Mouse (Mus musculus): ENCODE data around the gene Fbxl13. TPM values are rescaled to one million over a fixed set of nuclear protein-coding genes. Genes with fewer than 3 reads are reported as not detected.
"Not testable (repeated sequence)": the region's sequence is repeated elsewhere in the genome, so short reads cannot be mapped to it uniquely, and the experiment has no call there.

Fbxl13 gene
- polyA plus RNA-seq, 1 experiment from 2014 or later: 0.46 TPM

DNA sequence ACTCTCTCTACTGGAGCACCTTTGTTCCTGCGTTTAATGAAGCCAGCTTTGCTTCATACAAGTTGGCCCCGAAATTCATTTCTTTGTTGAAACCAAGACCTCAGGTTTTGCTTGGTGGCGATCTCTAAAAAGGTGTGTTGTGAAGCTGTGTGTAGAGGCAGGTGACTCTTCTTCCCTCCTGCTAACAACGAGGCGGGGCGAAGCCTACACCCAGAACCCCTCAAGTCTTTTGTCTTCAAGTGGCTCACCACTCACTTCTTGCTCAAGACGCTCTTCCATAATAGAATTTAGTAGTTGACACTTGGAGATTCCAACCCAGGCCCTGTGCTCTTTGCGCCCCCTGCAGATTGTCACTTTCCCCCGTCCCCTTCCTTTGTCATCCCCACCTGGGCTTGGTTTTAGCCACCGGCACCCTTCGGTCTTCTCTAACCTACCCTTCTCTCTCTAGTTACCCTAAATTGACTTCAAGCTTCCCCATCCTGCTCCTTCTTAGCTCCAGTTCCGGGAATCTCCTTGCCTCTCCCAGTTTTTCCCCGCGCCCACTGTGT lies 469 bp downstream of the Fbxl13 start:
- ATAC-seq (replicated peaks; ENCODE audit: low FRiP score, low read depth) (peak; percentile 2; the same call in 1 of the 2 replicates), DNase-seq (ENCODE audit: low spot score) (no peak)
- peaks cover 13% of the 10 kb centered on the region for H3K36me3 ChIP-seq (ENCODE audit: insufficient read depth, low read length)
- H3K27me3 ChIP-seq (ENCODE audit: insufficient read depth, low read length): no peaks in the 10 kb centered on the region
- TF ChIP-seq CTCF (IDR thresholded peaks at IDR 0.05; ENCODE audit: low read depth): peak; percentile 52
- H3K4me2 ChIP-seq (ENCODE audit: low read length): peak overlapping the region; percentile 71
- no peak overlapping the region for H3K27ac ChIP-seq
- H3K9ac ChIP-seq (ENCODE audit: low read depth, low read length): no peak overlapping the region
- 12% methylated on average over 14 of the region's 14 CpGs for WGBS
- H3K4me3 ChIP-seq (replicated peaks; ENCODE audit: low read depth, low read length): peak overlapping the region; percentile 68
- H3K9me3 ChIP-seq (replicated peaks; ENCODE audit: low read length): no peaks in the 10 kb centered on the region
- peaks cover 7% of the 10 kb centered on the region; the same call in 1 of the 2 replicates for H3K4me1 ChIP-seq (replicated peaks; ENCODE audit: insufficient read depth, low read length)

GRCm38 (mm10) chr5:21643606-21644005 lies 1.8 kb downstream of the Fbxl13 start:
- no peak overlapping the region for H3K4me3 ChIP-seq (replicated peaks; ENCODE audit: low read depth, low read length)
- H3K27me3 ChIP-seq (ENCODE audit: insufficient read depth, low read length): no peaks in the 10 kb centered on the region
- no peak overlapping the region for H3K27ac ChIP-seq
- H3K36me3 ChIP-seq (ENCODE audit: insufficient read depth, low read length): no peaks in the 10 kb centered on the region
- H3K9ac ChIP-seq (ENCODE audit: low read depth, low read length): no peak overlapping the region
- H3K9me3 ChIP-seq (replicated peaks; ENCODE audit: low read length): no peaks in the 10 kb centered on the region
- no peak for DNase-seq (ENCODE audit: low spot score)
- H3K4me1 ChIP-seq (replicated peaks; ENCODE audit: insufficient read depth, low read length): peaks cover 7% of the 10 kb centered on the region; the same call in 1 of the 2 replicates
- no peak for ATAC-seq (replicated peaks; ENCODE audit: low FRiP score, low read depth)
- no peak for TF ChIP-seq CTCF (IDR thresholded peaks at IDR 0.05; ENCODE audit: low read depth)
- 28% methylated on average over 1 of the region's 1 CpGs for WGBS
- H3K4me2 ChIP-seq (ENCODE audit: low read length): no peak overlapping the region

DNA sequence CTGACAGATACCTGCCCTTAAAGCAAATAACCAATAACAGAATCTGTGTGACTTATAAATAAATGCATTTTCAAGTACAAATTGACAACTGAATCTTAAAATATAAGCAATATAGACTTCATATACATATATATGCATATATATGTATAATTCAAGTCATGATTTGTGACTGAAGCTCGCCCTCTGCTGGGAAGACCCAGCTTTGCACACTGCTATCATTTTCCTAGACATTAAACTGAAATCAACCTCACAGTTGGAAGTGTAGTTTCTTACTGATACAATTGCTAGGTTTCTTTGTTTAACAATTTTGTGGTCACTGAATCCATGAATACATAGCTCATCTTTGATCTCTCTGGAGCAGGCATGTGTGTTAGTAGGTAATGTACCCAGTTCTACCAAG lies 4.5 kb downstream of the Fbxl13 start:
- Histone ChIP-seq H3K27ac (no peak overlapping the region), H3K27me3 (ENCODE audit: insufficient read depth, low read length) (no peaks in the 10 kb centered on the region), H3K4me2 (ENCODE audit: low read length) (no peak overlapping the region), H3K9ac (ENCODE audit: low read depth, low read length) (no peak overlapping the region), H3K4me3 (replicated peaks; ENCODE audit: low read depth, low read length) (no peak overlapping the region), H3K4me1 (replicated peaks; ENCODE audit: insufficient read depth, low read length) (no peaks in the 10 kb centered on the region), H3K9me3 (replicated peaks; ENCODE audit: low read length) (no peaks in the 10 kb centered on the region), H3K36me3 (ENCODE audit: insufficient read depth, low read length) (no peaks in the 10 kb centered on the region)
- WGBS: 0% methylated on average over 1 of the region's 1 CpGs
- TF ChIP-seq CTCF (IDR thresholded peaks at IDR 0.05; ENCODE audit: low read depth): peak; percentile 79
- DNase-seq (ENCODE audit: low spot score) (peak; percentile 64), ATAC-seq (replicated peaks; ENCODE audit: low FRiP score, low read depth) (no peak)

DNA sequence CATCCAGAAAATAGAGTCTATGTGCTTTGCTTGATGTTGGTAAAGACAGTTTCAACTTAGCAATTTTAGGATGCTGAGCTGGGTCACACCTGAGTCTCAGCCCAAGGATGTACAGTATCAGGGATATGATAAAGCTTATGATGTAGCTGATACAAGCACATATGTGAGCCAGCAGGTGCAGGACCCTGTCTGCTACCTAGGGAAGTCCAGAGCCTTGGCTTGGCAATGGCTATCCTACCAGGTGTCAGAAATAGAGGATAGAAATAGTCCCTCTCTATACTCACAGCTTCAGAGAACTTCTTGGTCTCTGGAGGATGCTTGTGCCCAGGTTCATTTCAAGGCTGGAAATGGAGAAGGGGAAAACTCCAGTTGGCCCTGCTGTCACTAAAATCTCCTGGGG lies 19.5 kb downstream of the Fbxl13 start:
- H3K27me3 ChIP-seq (ENCODE audit: insufficient read depth, low read length): no peaks in the 10 kb centered on the region
- H3K9ac ChIP-seq (ENCODE audit: low read depth, low read length): no peak overlapping the region
- H3K4me2 ChIP-seq (ENCODE audit: low read length): no peak overlapping the region
- DNase-seq (ENCODE audit: low spot score): no peak
- H3K4me1 ChIP-seq (replicated peaks; ENCODE audit: insufficient read depth, low read length): no peaks in the 10 kb centered on the region
- no peak for ATAC-seq (replicated peaks; ENCODE audit: low FRiP score, low read depth)
- H3K4me3 ChIP-seq (replicated peaks; ENCODE audit: low read depth, low read length): no peak overlapping the region
- no peak overlapping the region for H3K27ac ChIP-seq
- no peak for TF ChIP-seq CTCF (IDR thresholded peaks at IDR 0.05; ENCODE audit: low read depth)
- no peaks in the 10 kb centered on the region for H3K9me3 ChIP-seq (replicated peaks; ENCODE audit: low read length)
- H3K36me3 ChIP-seq (ENCODE audit: insufficient read depth, low read length): no peaks in the 10 kb centered on the region

DNA sequence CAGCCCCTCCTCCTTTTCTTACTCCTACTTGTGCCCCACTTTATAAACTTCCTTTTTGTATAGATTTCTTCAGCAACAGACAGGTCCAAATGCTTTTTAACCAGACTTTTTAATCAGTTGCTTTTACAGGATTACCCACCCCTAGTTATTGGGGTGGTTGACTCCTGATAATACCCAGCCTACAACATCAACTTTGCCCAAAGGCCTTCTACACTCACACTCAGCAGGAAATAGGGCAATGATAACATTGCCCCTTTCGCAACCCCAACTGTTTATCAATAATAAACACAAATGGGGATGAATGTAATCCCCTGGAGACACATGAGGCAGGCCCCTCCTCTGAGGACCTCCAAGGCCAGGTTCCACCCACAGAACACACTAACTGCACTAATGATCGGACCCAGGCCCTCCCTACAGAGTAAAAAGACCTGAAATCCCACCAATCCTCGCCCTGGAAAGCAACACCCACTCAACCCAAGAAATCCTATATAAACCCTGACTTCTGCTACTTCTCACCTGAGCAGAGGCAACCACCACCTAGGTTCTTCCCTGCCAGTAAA lies 28.9 kb downstream of the Fbxl13 start:
- ATAC-seq (replicated peaks; ENCODE audit: low FRiP score, low read depth): no peak
- Histone ChIP-seq H3K4me2 (ENCODE audit: low read length) (no peak overlapping the region), H3K4me3 (replicated peaks; ENCODE audit: low read depth, low read length) (no peak overlapping the region), H3K4me1 (replicated peaks; ENCODE audit: insufficient read depth, low read length) (no peaks in the 10 kb centered on the region), H3K27me3 (ENCODE audit: insufficient read depth, low read length) (no peaks in the 10 kb centered on the region), H3K9ac (ENCODE audit: low read depth, low read length) (no peak overlapping the region), H3K27ac (no peak overlapping the region), H3K36me3 (ENCODE audit: insufficient read depth, low read length) (no peaks in the 10 kb centered on the region), H3K9me3 (replicated peaks; ENCODE audit: low read length) (no peaks in the 10 kb centered on the region)
- no peak for DNase-seq (ENCODE audit: low spot score)
- WGBS: 75% methylated on average over 3 of the region's 3 CpGs
- TF ChIP-seq CTCF (IDR thresholded peaks at IDR 0.05; ENCODE audit: low read depth): no peak

DNA sequence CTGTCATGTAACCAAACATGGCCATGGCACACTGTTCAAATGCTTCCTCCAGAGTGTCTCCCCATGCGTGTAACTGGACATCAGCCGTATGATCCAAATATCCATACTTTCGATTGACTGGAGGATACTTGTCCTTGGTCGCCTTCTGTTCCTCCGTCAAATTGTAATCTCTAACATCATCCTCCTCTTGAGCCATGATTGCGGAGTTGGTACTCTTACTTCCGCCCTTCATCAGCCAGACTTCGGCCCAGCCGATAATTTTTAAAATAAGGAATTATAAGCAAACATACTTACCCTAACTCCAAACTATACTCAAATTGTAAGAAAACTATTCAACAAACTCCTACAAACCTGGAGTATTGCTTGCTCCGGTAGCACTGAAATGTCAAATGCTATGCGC lies 31.1 kb downstream of the Fbxl13 start:
- H3K4me3 ChIP-seq (replicated peaks; ENCODE audit: low read depth, low read length); H3K4me2 ChIP-seq (ENCODE audit: low read length): not testable (repeated sequence)
- 97% methylated on average over 11 of the region's 11 CpGs for WGBS

GRCm38 (mm10) chr5:21610996-21611395 lies 34.4 kb downstream of the Fbxl13 start:
- Histone ChIP-seq H3K4me2 (ENCODE audit: low read length) (no peak overlapping the region), H3K9ac (ENCODE audit: low read depth, low read length) (no peak overlapping the region), H3K27me3 (ENCODE audit: insufficient read depth, low read length) (no peaks in the 10 kb centered on the region), H3K27ac (no peak overlapping the region), H3K36me3 (ENCODE audit: insufficient read depth, low read length) (no peaks in the 10 kb centered on the region), H3K4me1 (replicated peaks; ENCODE audit: insufficient read depth, low read length) (0 out of 2 replicates have a peak, but pooled peaks cover 5% of the 10 kb centered on the region), H3K4me3 (replicated peaks; ENCODE audit: low read depth, low read length) (no peak overlapping the region), H3K9me3 (replicated peaks; ENCODE audit: low read length) (no peaks in the 10 kb centered on the region)
- WGBS: 65% methylated on average over 3 of the region's 3 CpGs
- ATAC-seq (replicated peaks; ENCODE audit: low FRiP score, low read depth): no peak
- no peak for DNase-seq (ENCODE audit: low spot score)
- TF ChIP-seq CTCF (IDR thresholded peaks at IDR 0.05; ENCODE audit: low read depth): no peak

More for the DNA sequence above, 31.1 kb downstream of the Fbxl13 start:
- not testable (repeated sequence) for H3K27ac ChIP-seq; H3K27me3 ChIP-seq (ENCODE audit: insufficient read depth, low read length); ATAC-seq (replicated peaks; ENCODE audit: low FRiP score, low read depth); H3K9me3 ChIP-seq (replicated peaks; ENCODE audit: low read length); DNase-seq (ENCODE audit: low spot score); H3K4me1 ChIP-seq (replicated peaks; ENCODE audit: insufficient read depth, low read length); H3K36me3 ChIP-seq (ENCODE audit: insufficient read depth, low read length); H3K9ac ChIP-seq (ENCODE audit: low read depth, low read length)

All from kidney, postnatal 0 days (tissue).